Mouse (Mus musculus): ENCODE data around the gene Slamf6.
"Not testable (repeated sequence)": the region's sequence is repeated elsewhere in the genome, so short reads cannot be mapped to it uniquely, and the experiment has no call there.

The Slamf6 gene

DNA sequence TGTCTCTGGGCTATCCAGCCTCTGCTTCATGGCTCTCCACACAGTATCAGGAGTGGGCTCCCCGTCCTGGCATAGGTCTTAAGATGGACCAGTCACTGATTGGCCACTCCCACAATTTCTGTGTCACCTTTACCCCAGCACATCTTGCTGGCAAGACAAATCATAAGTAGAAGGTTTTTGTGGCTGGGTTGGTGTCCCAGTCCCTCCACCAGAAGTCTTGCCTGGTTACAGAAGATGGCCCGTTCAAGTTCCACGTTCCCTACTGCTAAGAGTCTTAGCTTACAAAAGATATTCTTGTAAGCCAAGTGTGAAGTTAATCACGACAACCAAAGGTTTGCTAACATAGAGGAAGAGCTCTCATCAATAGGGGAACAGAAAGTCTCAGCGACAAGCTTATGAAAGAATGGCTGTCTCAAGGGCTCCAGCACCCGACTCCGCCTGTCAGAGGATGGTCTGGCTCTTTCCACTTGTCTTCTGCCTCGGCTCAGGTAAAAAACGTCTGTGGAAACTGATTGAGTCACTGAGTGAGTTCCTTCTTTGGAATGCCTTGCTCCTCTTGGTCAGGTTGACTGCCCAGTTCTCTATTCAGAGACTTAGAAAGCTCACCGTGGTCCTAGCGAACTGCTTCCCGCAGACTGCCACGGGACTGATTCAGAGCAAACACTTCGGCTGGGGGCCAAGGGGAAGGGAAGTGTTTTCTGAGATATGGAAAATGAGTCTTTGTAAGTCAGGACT is at the start of gene Slamf6:
TSS of gene Slamf6 (plus strand) at position 211 of the 735 bp plus-strand sequence.
- DNase-seq (ENCODE audit: low read depth, low spot score), result no peak

DNA sequence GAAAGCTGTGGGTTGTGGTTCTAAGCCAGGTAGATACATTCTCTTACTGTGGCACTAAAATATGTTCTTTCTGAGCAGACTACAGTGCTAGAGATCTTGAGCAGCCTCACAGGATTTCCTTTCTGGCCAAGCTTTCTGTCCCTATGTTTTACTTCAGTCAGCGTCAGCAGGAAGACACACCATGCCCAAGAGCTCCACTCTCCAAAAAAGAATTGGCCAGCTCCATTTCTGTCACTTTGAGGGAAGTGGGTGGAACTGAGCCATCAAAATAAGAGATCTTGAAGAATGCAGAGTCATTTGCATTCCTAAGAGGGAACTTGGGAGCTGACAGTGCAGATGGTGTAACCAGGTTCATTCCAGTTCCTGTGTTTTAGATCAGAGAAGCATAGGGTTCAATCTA is 30.3 kb upstream of the Slamf6 start:
- DNase-seq (ENCODE audit: low read depth, low spot score), result no peak

DNA sequence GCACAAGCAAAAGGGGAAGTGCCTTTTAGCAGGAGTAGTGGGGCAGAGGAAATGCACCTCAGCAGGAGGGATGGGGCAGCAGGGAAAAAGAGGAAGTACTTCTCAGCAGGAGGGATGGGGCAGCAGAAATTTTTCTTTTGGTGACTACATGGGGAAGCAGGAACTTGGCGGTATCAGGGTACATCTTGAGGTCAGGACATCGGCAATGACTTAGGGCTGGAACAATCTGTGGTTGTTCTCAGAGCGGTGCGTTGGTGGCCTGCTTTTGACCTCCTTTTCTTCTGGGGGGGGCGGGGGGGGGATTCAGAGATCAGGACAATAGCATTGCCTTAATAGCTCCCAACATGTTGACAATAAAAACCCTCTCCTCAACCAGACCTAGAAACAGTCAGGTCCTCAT is 22.0 kb upstream of the Slamf6 start, which contains the start of gene Gm10521:
TSS of gene Gm10521 (plus strand) at position 301 of the 400 bp plus-strand sequence.
- DNase-seq (ENCODE audit: low read depth, low spot score), result not testable (repeated sequence)

DNA sequence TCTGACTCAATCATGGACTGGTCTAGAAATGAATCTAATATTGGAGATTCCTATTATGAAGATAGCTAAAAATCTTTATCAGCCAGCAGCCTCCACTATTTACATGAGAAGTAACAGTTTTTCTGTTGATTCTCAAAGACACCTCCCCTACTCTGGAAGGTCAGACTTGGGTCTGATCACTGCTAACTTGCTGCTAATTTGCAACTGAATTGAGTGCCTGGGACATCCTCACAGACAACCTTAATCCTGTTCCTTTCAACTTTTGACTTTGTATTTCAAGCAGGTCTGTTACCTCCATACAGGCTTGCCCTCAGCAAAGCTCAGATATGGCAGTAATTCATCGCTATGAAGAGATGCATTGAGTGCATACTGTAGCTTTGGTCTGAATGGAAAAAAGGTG is 13.3 kb upstream of the Slamf6 start:
- no peak for DNase-seq (ENCODE audit: low read depth, low spot score)

DNA sequence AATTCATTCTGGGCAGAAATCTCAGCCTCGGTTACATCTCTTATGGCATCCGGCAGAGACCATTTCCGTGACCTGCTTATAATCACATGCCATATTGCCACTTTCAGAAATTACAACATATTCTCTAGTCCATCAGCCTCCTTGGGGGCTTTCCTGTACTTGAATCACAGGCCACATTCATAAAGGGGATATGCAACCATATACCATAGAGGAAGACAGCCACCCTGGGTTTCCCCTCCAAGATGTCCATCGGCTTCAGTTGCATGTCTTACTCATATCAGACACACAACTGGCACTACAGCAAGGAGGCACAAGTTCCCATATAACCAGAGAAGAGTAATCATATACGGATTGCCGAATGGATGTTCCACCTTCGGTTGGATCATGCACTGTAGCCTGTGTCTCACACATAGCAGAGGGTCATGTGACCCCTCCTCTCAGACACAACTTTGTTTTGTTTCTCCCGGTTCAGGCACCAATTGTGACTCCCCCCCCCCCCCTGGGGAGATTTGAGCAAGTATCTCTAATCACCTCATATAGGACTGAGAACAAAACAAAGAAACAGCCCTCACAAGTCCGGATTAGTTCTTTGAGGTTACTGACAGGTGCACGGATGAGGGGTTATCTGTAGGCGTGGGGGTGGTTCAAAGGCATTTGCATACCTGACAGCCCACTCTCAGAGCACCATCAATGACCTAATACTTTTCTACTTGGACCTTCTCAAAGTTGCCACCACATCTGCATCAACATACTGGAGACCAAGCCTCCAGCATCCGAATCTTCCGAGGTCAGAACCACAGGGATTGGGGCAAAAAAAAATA is 1.5 kb upstream of the Slamf6 start:
- DNase-seq (ENCODE audit: low read depth, low spot score), result no peak

DNA sequence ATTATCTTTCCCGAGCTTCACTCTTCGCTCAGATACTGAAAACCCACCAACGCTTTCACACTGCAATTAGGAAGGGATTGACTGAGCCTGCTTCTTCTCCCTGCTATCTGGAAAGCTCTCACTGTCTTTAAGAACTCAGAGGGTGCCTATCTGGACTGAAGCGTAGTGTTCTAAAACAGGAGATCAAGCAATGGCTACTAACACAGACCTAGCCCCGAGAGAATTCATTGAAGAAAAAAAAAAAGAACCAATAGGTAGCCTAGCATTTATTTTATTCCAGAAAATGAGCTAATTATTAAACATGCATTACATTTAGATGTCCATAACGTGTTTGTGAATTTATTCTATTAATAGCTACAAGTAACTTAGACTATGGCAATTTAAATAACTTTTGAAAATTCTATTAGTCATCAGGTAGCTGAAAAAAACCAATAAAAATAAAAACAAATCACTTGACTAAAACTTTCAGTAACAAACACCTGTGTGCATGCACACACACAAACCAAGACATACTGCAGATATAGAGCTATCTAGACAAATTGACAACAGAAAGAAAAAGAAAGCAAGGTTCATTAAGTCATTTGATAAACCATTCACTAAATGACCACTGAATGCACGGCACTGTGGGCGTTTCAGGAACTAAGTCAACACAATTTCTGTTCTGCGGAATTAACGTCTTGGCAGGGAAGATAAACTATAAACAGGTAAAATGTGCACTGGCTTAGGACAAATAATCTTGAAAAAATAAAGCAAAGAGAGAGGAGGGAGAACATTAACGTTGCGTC is 1.0 kb downstream of the Slamf6 start:
- DNase-seq (ENCODE audit: low read depth, low spot score), result no peak

DNA sequence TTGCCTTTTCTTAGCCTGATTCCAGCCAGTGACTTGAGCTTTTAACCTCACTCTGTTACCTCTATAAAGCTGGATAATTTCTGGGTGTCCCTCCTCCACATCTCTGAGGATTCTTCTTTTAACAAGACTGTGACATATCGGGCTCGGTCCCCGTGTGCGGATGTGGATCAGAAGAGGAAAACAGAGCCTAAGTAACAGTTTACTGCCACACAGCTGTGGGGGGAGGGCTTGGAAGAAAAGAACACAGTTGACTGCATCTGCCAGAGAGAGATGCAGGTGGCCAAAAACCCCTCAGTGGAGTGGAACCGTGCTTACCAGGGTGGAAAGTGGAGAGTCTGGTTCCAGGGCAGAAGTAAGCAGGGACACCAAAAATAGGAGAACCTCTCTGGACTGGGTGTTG is 1.9 kb downstream of the Slamf6 start:
- no peak for DNase-seq (ENCODE audit: low read depth, low spot score)

DNA sequence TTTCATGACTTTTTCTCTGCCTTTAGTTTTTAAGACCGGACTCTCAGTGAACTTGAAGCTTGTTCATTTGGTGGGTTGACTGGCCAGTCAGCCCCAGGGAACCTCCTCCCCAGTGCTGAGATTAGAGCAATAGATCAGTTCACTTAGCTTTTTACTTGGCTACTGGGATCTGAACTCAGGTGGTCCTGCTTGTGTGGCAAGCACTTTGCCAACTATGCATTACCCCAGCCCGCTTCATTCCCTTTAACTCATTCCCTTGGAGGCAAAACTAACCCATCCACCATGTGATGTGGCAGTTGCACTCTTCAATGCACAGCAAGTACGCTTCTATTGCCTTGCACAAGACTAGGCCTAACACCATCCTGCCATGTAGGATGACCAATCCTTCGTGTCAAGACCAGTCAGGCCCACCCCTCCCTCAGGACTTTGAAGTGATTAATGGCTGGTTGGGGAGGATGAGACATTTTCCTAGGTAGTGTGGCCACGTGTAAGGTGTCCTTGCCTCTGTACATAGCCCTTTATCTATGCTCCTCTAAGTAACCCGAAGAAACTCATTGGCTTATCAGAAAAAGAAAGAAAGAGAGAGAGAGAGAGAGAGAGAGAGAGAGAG is 2.7 kb downstream of the Slamf6 start:
- DNase-seq (ENCODE audit: low read depth, low spot score), result no peak

DNA sequence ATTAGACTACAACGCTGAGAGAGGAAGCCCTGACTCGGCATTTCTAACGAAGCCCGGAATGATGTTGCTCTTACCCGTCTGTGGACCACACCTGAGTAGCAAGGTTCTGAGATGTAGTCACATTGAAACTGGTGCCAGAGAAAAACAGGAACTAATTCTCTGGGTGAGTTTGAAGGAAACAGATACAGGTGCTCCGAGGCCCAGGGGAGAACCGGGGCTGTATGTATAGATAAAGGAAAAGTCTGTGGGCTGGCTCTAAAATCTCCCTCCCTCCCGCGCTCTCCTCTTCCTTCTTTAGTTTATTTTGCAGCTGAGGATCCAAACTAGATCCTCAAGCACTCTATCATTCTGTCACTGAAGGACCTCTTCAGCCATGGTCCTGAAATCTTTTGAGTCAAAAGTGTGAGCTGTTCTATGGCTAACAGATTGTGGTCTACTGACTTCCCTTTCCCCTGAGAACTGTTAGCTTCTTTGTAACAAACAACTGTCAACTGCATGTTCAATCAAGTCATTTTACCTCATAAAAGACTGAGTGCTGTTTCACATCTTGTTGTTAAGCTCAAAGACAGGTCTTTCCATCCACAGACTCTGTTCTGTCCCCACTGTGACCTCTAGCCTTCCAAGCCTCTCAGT is 3.8 kb downstream of the Slamf6 start:
- DNase-seq (ENCODE audit: low read depth, low spot score), result no peak

DNA sequence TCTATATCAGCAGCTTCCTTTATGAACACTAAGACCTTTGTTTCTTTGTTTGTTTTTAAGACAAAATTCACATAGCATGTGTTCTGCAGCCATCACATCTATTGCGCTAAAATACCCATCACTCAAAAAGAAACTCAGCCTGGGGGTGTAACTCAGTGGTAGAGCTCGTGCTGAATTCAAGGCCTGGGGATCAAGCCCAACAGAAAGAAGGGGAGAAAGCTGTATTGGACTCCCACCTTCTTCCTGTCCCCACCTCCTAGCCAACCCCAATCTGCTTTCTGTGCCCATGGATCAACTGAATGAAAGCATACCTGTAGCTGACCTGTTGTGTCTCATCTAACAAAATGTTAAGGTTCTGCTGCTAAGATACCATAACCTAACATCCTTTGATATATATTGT is 4.3 kb downstream of the Slamf6 start:
- DNase-seq (ENCODE audit: low read depth, low spot score), result no peak

DNA sequence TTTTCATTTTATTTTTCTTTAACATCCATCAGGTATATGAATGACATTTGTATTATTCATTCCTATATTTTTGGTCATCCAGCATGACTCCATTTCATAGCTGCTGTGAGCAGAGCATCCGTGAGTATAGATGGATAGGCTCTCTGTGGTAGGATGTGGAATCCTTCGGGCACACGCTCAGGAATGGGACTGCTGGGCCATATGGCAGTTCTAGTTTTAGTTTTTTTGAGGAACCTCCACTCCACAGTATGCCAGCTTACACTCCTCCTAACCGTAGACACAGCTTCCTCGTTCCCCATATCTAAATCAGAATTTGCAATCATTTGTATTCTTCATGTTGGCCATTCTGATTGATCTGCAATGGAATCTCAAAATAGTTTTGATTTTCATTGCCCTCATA is 5.5 kb downstream of the Slamf6 start:
- DNase-seq (ENCODE audit: low read depth, low spot score), result no peak

DNA sequence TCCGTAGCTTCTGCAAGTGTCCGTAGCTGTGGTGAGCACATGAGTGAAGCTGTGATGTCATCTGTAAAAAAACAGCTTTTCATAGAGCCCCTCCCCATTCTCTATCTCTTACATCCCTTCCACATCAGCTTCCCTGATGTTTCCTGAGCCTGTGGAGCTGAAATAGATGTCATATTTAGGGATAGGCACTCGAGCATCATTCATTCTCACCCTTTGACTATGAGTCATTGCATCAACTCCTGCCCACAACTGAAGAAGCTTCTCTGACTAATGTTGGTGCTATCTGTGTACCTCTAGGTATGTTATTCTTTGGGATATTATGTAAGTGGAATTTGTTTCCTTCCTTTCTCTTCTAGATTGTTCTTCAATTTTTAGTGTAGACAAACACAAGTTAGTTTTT is 7.6 kb downstream of the Slamf6 start:
- DNase-seq (ENCODE audit: low read depth, low spot score), result no peak

DNA sequence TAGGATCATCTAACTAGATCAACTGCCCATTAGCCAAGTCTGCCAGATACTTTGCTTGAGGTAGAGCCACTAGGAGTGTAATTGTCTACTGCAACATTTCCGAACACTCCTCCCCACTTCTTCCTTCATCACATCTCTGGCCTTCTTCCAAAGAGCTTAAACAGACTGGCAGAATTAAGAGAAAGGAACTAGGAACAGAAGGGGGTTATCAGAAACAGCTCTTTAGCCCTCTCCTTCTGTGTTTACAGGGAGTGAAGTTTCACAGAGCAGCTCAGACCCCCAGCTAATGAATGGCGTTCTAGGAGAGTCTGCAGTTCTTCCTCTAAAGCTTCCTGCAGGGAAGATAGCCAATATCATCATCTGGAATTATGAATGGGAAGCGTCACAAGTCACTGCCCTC is 16.5 kb downstream of the Slamf6 start:
- DNase-seq (ENCODE audit: low read depth, low spot score), result no peak

DNA sequence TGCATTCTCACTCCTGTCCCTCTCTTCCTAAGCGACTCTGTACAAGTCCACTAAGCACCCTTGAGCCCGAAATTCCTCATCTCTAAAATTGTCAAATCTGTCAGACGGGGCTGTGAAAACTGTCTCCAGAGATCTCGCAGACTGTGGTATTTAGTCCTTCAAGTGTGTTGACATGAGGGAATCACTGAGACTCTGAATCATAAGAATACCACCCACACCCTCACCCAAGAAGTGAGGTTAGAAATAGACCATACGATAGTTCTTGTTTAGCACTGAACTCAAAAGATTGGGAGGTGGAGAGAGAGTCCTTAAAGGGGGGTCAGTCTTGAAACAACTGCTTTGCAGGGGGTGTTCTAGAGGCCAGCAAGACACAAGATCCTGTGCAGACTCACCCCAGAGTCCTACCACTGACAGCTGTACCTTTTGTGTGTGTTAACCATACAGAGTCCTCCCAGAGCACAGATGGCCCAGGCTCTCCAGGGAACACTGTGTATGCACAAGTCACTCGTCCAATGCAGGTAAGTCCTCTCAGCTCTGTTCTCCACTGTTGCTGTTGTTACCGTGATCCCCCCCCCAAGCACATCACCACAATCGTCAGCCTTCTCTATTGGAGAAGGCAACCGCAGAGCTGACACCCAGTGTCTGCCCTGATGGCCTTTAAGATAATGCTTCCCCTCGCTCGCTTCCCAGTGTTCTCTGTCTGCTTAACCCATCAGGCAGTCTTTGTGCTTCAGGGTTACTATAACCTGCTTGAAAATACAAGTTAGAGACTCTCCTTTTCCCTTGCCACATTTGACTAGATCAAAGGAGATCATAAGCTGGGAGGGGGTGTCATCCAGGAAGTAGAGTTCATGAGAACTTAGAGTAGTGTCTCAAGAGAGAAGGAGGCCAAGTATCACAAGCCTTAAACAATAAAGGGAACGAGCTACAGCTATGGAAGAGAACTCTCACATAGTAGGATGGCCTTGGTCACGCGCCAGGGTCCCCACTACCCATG is 21.9 kb downstream of the Slamf6 start:
- DNase-seq (ENCODE audit: low read depth, low spot score), result no peak

DNA sequence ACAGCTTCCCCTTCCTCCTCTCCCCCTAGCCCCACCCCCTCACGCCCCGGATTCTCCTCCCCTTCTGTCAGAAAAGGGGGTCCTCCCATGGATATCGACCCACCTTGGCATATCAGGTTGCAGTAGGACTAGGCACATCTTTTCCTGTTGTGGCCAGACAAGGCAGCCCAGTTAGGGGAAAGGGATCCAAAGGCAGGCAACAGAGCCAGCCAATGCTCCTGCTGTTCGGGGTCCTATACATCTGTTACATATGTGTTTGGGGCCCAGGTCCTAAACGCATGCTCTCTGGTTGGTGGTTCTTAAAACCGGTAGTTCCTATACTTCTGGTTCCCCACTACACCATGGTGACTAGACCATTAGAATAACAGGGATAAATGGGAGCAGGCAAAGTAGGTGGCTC is 23.3 kb downstream of the Slamf6 start:
- no peak for DNase-seq (ENCODE audit: low read depth, low spot score)

DNA sequence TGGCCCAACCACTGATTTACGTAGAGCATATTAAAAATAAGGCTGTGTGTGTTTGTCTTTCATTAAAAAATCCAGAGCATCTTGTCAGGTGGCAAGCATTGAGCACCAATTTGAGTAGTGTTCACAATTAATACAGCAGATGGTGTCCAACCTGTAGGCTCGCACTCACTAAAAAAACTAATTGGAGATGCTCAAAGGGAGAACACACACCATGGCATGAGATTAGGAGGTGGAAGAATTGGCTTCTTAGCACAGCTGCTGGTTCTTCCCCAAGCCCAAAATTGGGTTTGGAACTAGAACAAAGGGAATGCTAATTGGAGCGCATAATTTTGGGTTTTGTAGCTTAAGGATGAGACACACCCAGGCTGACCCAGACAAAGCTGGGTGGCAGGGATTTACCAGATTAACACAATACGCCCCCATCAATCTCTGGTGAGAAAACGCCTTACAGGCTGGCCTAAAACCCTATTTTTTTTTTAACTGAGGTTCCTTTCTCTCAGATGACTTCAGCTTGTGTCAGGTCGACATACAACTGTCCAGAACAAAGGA is 29.2 kb downstream of the Slamf6 start:
- no peak for DNase-seq (ENCODE audit: low read depth, low spot score)

DNA sequence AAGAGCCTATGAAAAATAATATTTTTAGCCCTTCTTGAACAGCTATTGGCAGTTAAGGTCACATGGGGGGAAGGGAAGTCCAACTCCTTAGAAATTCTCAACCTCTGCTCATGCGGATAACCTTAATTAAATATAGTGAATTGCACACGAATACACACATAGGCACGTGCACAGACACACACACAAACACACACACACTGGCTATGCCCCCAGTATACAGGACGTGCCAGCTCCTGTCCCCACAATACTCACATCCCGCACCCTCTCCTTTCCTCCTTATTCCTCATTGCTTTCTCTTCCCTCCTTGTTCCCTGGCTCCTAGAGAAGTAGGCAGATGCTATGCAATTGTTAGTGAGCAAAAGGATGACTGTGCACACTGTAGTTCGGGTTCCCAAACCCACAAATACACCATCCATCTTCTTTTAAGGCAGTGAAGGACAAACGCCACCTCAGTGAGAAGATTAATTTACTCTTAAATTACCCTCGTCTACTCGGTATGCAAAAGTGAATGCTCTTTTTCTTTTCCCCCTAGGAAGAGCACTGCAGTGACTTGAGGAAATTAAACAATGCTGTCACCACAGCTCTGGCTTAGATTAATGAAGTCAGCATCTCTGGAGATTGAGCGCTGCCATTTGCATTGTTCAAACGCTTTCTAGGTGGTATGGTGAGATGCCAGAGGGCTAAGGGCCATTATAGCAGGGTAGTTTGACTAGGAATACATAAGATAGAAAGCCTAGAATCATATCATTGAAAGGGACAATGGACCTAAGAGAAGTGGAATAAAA is 31.0 kb downstream of the Slamf6 start:
- DNase-seq (ENCODE audit: low read depth, low spot score), result no peak

DNA sequence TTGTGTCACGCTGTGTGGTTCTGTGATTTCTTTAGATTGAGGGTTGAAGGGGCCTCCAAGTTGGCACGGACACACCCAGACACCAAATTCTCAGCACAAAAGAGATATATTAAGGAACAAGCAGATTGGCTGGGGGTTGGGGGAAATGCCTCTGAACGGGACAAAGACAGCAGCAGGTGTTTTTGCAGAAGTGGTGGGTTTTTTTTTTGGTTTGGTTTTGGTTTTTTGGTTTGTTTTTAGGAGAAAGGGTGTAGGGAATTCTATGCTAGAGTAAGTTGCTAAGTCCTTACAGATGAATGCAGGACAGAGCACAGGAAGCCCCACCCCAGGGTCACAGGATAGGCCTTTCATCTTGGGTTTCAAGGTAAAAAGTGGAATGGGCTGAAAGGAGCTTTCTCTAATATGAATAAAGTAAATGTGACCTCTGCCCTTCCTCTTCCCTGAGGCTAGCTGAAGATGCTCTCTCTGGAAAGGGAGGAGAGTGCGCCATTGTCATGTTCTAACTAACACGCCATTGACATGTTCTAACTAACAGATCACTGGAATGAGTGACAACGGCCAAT is 31.7 kb downstream of the Slamf6 start:
- no peak for DNase-seq (ENCODE audit: low read depth, low spot score)

DNA sequence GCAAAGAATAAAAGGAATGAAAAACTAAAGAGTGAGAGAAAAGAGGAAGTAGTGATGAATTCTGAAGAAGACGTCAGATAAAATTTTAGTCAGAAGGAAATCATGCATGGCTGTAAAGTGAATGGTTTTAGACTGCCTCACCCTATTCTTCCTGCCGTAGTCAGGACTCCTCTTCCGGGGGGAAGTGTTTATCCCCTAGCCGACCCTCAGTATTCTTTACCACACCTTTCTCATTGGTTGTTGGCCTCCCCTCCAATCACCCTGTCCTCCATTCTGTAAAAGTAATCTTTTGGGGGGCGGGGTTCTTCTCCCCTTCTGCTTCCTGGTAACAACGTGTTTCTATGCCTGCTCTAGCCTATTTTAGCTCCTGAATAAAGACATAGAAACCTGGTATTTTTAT is 37.8 kb downstream of the Slamf6 start:
- DNase-seq (ENCODE audit: low read depth, low spot score), result no peak
